Mouse (Mus musculus) T-helper 17 cell (primary cell): Measurements from ENCODE around the gene 1810046K07Rik.

Experiments used
- in situ Hi-C, 2 experiments: fragments of 300-600 bp; cut with MboI, MseI; formaldehyde crosslinking; loops; 1 replicate in 1 of 2; 2 replicates in 1 of 2; pipeline ENCODE4 v1.15.1; 2025; ENCODE audit warnings: high pct_unique_total_duplicates in 2 of 2

The 1810046K07Rik gene

GRCm38 (mm10) chr9:51328731-51329130 lies at the start of gene 1810046K07Rik:
1810046K07Rik (minus strand) TSS chr9:51328917.
- in situ Hi-C loops, result no loop called here

GRCm38 (mm10) chr9:51369560-51369959 lies 40.8 kb upstream of the 1810046K07Rik start:
- in situ Hi-C loops, result no loop called here

DNA sequence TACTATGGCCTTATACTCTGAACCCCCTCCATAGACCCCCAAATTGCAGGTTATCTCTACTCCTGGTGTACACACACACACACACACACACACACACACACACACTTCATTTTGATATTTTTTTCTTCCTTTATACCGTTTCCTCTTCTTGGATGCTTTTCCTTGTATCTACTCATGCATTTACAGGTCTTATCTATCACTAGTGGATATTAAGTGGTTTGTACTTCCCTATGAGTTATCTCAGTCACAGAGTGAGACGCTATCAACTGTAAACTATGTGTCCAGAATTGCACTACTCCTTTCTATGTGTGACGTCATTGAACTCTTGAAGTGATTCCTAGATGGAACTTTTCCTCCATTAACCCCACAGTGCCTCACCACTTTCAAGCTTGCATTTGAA lies 38.4 kb upstream of the 1810046K07Rik start:
- in situ Hi-C loops, result no loop called here

GRCm38 (mm10) chr9:51364059-51364458 lies 35.3 kb upstream of the 1810046K07Rik start:
- in situ Hi-C loops, result no loop called here

DNA sequence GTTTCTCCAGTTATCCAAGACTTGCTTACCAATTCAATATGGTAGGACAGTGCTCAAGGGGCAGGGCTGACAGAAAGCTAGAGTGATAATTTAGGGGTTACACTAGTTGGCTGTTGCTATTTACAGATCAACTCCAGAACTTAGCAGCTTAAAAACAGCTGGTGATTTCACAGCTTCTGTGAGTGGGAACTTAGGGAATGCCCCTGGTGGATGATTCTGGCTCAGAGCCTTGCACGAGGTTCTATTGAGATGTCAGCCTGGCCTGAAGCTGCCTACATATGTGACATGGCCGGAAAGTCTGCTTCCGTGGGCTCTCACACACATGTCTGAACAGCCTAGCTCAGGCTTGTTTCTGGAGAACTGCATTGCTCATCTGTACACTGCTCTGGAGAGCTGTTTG lies 24.8 kb upstream of the 1810046K07Rik start:
- in situ Hi-C loops, result no loop called here

GRCm38 (mm10) chr9:51352896-51353295 lies 24.2 kb upstream of the 1810046K07Rik start:
- in situ Hi-C loops, result no loop called here

DNA sequence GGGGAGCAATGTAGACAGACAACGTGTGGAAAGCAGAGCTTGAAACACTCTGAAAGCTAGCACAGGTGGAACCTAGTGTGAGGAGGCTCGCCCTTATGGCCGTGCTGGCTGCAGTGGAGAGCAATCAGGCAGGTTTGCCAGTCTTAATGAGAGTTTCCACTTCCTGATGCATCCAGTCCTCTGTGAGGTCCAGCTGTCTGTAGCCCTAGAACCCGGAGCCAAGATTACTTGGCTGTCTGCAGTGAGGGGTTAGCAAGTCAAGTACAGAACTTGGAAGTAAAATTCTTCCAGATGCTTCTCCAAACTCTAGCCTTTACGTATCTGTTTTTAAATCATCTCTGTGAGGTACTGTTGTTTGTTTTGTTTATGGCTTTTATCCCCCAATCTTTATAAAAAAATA lies 20.7 kb upstream of the 1810046K07Rik start:
- in situ Hi-C loops, result no loop called here

- in situ Hi-C loops, result no loop called here
Observed at GRCm38 (mm10) chr9:51345768-51346167, 17.1 kb upstream of the 1810046K07Rik start.

DNA sequence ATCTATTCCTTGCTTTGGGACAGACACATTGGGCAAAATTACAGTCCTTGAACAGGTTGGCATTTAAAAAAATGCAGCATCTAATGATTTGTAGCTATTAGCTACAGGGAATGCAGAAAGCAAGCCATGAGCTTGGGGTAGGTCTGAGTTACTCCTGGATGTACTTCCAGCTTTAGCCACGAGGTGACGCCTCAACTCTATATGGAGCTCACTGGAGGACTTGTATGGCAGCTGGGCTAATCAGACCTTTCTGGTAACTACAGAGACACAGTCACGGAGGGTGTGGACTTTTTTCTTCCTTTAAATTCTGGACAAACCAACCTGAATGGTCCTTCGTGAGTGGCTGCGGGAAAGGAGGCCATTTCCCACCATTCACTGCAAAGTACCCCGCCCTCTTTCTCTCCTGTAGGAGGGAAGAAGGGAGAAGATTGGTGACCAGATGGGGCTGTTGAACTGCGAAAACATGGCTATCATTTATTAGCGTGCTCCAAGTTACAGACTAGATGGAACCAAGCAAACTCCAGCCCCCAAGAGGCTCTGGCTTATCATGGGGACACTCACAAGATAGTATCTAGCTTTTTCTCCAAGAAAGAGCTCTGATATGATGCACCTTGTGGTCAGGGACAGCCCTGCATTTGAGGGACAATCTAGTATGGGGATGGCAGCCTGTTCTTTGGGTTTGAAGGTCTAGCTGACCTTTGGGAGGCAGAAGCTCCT lies 6.7 kb upstream of the 1810046K07Rik start:
- in situ Hi-C loops, result loop anchor here in 1 of 2 experiments (10.0 kb wide), 1 partner anchor 569 kb away; no protein-coding TSS in a partner anchor

DNA sequence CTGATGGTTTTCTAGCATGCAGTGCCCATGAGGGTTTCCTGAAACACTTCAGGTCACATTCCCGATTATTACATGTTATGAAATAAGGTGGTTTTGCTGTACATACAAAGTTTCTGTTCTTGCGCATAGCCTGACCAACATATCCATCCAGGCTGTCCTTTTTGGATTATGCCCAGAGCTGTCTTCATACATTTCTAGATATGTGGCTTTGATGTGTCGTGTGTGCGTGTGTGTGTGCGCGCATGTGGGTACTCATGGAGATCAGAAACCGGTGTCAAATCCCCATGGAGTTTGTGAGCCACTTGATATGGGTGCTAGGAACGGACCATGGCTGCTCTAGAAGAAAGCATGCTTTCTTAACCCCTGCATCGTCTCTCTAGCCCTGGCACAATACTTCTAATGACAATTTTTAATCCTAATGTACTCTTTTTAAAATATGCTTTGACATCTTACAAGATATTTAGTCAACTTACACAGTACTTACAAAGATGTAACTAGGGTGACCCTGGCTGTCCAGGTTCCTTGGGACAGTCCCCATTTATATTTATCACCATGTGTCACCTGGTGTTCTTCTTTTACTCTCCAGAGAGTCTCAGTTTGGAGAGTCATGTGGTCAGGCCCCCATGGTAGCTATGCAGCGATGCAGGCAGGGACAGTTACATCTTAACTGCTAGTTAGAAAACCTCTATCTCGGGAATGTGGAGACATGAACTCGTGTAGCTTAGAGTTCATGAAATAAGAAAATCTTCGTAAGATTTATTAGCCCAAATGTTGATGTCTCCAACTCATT lies 2.9 kb upstream of the 1810046K07Rik start:
- in situ Hi-C loops, result loop anchor here (5.0 to 10.0 kb wide), 2 partner anchors 573 to 581 kb away; no protein-coding TSS in a partner anchor

- in situ Hi-C loops, result no loop called here
Observed at GRCm38 (mm10) chr9:51327555-51327903, 1.2 kb downstream of the 1810046K07Rik start.

DNA sequence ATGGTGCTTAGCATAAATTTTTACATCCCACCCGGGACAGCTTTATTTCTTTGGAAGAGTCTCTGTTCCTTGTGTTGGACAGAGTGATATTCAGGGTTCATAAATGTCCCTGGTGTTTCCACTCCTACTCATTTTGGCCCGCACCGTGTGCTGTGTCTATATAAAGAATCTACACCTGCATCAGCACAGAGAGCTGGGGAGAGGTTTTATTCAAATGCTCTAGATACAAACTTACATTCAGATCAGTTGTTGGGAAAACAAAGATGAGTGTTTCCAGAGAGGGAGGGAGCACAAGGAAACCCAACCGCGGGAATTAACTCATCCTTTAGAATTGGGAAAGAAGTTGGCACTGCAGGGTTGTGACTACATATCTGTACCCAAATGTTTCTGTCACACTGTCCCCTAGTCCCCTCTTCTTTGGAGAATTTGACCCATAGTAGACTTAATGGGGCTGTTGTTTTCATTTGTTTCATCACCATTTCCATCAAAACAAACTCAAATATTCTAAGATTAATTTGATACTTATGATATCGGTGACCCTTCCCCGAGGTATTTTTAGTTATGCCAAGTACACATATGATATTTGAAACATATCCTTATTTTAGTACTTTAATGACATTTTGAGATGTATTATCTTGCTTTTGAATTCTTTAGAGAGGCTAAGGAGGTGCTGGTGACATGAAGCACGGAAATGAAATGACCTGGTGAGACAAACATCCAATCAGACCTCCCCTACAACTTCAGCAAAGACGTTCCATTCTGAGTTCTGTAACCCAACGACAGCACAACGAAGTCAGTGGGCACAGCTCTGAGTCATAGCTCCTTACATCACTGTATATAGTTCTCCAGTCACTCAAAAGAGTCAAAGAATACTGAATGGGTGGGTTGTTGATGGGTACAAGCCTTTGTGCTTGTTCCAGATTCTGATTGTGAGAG lies 1.8 kb downstream of the 1810046K07Rik start:
- in situ Hi-C loops, result no loop called here

DNA sequence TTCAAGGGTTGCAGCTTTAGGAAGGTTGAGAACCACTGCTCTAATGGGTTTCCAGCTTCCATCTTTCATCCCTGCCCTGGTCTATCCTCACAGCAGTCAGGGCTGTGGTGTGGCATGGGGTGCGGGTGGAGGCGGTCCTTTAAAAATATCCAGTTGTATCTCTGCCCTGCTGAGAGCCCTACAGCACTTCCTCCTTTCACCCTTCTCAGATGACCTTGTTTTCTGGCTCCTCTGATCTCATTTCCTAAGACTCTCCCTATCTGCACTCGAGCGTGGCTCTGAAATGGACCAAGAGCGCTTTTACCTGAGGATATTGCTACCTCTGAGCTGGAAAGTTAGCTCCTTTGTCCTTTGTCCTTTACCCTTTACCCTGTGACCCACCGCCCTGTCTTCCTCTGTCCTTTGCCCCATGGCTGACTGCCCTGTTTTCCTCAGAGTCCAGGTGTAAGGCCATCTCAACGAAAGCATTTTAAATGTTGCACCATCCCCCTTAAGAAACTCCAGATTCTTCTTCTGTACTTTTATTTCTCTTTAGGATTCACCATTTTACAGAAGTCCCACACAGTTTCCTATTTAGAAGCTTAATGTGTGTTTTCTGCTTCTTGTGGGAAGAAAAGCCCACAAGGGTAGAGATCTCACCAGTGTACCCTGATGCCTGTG lies 4.2 kb downstream of the 1810046K07Rik start:
- in situ Hi-C loops, result no loop called here

DNA sequence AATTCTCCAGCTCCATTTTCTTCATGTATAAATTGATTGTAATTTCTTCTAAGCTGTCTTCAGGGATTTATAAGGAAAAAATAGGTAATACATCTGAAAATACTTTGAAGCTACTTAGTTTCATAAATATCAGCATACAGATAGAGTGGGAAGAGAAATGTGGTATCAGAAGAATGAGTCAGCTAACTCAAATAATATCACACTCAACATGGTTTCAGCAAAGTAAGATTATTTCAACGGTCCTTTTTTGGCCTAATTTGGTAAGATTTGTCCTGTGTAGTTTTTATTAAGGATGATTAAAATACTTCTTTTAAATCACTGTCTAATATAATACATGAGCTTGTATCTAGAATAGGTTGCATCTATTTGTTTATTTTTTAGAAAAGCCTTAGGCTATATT lies 8.6 kb downstream of the 1810046K07Rik start:
- in situ Hi-C loops, result no loop called here

- in situ Hi-C loops, result no loop called here
Observed at GRCm38 (mm10) chr9:51318246-51318645, 10.5 kb downstream of the 1810046K07Rik start.

DNA sequence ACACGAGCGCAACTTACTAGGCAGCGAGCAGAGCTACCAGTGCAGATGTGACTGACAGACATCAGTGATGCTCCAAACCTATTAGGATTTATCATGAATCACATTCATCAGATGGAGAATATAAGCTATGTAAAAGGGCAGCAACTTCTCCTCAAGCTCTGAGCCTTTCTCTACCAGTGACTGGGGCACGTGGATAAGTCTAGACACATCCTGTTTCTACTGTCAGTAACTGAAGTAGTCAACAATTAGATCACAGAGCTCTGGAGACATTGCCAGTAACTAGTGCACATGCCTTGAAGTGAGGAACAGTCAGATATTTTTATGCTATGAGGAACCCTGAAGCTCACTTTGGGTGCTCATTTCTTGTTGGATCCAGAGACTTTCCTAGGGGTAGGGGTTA lies 11.4 kb downstream of the 1810046K07Rik start:
- in situ Hi-C loops, result no loop called here

- in situ Hi-C loops, result no loop called here
Observed at GRCm38 (mm10) chr9:51315402-51316063, 13.2 kb downstream of the 1810046K07Rik start.

- in situ Hi-C loops, result no loop called here
Observed at GRCm38 (mm10) chr9:51312554-51313317, 16.0 kb downstream of the 1810046K07Rik start.

DNA sequence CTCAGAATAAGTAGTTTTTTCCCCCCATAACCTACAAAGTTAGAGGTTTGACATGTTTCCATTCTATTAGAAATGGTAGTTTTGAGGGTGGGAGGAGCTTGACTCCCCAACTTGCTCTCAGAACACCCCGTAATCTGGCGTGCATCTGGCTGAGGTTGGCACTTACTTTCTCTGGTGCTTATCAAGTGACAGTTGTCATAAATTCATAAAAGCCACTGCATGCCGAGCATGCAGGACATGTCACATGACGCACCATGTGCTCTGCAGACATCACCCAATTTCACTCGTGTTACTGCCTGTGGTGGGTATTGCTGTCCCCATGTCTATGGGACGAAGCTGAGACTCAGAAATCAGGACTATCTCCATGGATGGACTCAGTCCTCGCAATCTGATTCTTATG lies 18.2 kb downstream of the 1810046K07Rik start:
- in situ Hi-C loops, result no loop called here

DNA sequence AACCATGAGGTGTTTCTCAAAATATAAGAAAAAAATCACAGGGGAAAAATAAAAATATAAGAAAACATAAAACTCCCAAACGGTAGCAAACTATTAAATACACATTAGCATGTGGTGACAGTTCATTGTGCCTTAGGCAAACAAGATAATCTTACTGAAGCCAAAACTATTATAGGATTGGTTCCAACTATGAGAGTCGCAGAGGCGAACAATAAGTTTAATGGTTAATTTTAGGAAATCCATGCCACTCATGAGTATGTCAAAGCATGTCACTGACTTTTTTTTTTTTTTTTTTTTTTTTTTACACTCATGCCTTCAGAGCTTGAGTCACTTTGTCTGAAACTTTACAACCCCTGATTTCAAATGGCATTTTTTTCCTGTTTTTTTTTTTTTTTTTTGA lies 22.4 kb downstream of the 1810046K07Rik start:
- in situ Hi-C loops, result no loop called here
